Mouse (Mus musculus) induced T-regulatory cell, adult 2 months (primary cell): Measurements from ENCODE around the gene Zc3h4.

Experiments
- DNase-seq: peaks from one replicate; pipeline ENCODE4 v3.0.0-alpha.2; 2012; ENCODE audit warnings: low read depth

Zc3h4 gene

GRCm38 (mm10) chr7:16399820-16400688, 656 bp upstream of the Zc3h4 start:
- peak; percentile 98 for DNase-seq

GRCm38 (mm10) chr7:16401991-16402431, 1.3 kb downstream of the Zc3h4 start:
- DNase-seq = peak; percentile 69

GRCm38 (mm10) chr7:16402449-16402848, 1.7 kb downstream of the Zc3h4 start:
- peak; percentile 48 for DNase-seq

- peak; percentile 73 for DNase-seq
Measured at GRCm38 (mm10) chr7:16402968-16403948, 2.5 kb downstream of the Zc3h4 start.

GRCm38 (mm10) chr7:16404315-16405072, 3.8 kb downstream of the Zc3h4 start:
- DNase-seq = no peak

- no peak for DNase-seq
Measured at GRCm38 (mm10) chr7:16405073-16405455, 4.4 kb downstream of the Zc3h4 start.

GRCm38 (mm10) chr7:16405516-16406351, 5.0 kb downstream of the Zc3h4 start:
- peak; percentile 89 for DNase-seq

GRCm38 (mm10) chr7:16406978-16407377, 6.3 kb downstream of the Zc3h4 start:
- DNase-seq = no peak

GRCm38 (mm10) chr7:16411100-16411499, 10.4 kb downstream of the Zc3h4 start:
- DNase-seq = no peak

- DNase-seq = no peak
Measured at GRCm38 (mm10) chr7:16412220-16412896, 11.6 kb downstream of the Zc3h4 start.

- DNase-seq = no peak
Measured at GRCm38 (mm10) chr7:16412930-16413329, 12.2 kb downstream of the Zc3h4 start.

GRCm38 (mm10) chr7:16415426-16415825, 14.7 kb downstream of the Zc3h4 start:
- no peak for DNase-seq

- no peak for DNase-seq
Measured at GRCm38 (mm10) chr7:16417141-16417771, 16.5 kb downstream of the Zc3h4 start.

- peak; percentile 39 for DNase-seq
Measured at GRCm38 (mm10) chr7:16418713-16419112, 18.0 kb downstream of the Zc3h4 start.

GRCm38 (mm10) chr7:16420493-16421118, 19.9 kb downstream of the Zc3h4 start:
- DNase-seq = no peak

- DNase-seq = no peak
Measured at GRCm38 (mm10) chr7:16422222-16422856, 21.6 kb downstream of the Zc3h4 start.

GRCm38 (mm10) chr7:16423731-16424130, 23.0 kb downstream of the Zc3h4 start:
- DNase-seq = no peak

- no peak for DNase-seq
Measured at GRCm38 (mm10) chr7:16425721-16426120, 25.0 kb downstream of the Zc3h4 start.
